Mouse (Mus musculus) heart, embryonic 10.5 days (tissue): Measurements from ENCODE around the gene Bcl9l. TPM values are rescaled to one million over a fixed set of nuclear protein-coding genes. Genes with fewer than 3 reads are reported as not detected.
A peak's percentile ranks its signal among the peaks of the same experiment; 100 is the strongest.

Source experiments
- DNase-seq: peaks from one replicate; pipeline ENCODE4 v3.0.0-alpha.2; 2017; ENCODE audit warnings: low spot score
- H3K27ac ChIP-seq: fragments of 300-500 bp; sonication (generic); 2 replicates; pipeline ENCODE4 v1.5.1; 2016; ENCODE audit warnings: mild to moderate bottlenecking
- H3K27me3 ChIP-seq: fragments of 300-500 bp; sonication (generic); 2 replicates; pipeline ENCODE4 v1.6.1; 2016; ENCODE audit warnings: mild to moderate bottlenecking; ENCODE audit not compliant: poor library complexity, insufficient read depth, severe bottlenecking
- H3K36me3 ChIP-seq: fragments of 300-500 bp; sonication (generic); 2 replicates; pipeline ENCODE4 v1.6.1; 2016; ENCODE audit warnings: mild to moderate bottlenecking, moderate library complexity
- H3K4me1 ChIP-seq: fragments of 300-500 bp; sonication (generic); 2 replicates; pipeline ENCODE4 v1.6.1; 2016; ENCODE audit warnings: mild to moderate bottlenecking
- H3K4me3 ChIP-seq: fragments of 300-500 bp; sonication (generic); 2 replicates; pipeline ENCODE4 v1.5.1; 2016; ENCODE audit warnings: mild to moderate bottlenecking, moderate library complexity
- H3K9me3 ChIP-seq: fragments of 300-500 bp; sonication (generic); 2 replicates; pipeline ENCODE4 v1.6.1; 2016; ENCODE audit warnings: mild to moderate bottlenecking, moderate library complexity
- WGBS: fragments of 180-500 bp; shearing (Covaris S2); methylation state at CpG from one replicate; pipeline ENCODE4 v1.1.7; 2016; 5-methylcytosine and 5-hydroxymethylcytosine counted together
- polyA plus RNA-seq: library from polyadenylated mRNA; unstranded; fragments of >200 nt; fragmentation: Nextera tagmentation; extraction: Ambion mirVana; gene quantifications from 2 replicates; pipeline ENCODE4 v1.2.1, GENCODE M21; 2016

Gene Bcl9l
- polyA plus RNA-seq, 1 experiment from 2014 or later: 9.6 TPM

DNA sequence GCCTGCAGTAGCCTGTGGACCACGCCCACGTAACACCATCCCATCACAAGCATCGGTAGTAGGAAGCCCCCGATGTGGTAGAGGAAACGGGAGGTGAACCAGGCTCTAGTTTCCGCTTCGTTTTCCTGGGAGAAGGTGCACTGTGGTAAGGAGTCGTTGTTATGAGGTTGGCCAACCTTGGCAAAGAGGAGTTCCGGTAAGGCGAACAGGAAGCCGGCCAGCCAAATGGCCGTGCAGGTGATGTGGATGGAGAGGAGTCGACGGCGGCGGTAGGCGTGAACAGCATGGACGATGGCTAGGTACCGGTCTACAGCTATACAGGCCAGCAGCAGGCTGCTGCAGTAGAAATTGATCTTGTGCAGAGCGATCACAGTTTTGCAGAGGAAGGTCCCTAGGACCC is 31.0 kb downstream of the Bcl9l start:
- Histone ChIP-seq H3K4me1 (peaks cover 37% of the 10 kb centered on the region), H3K4me3 (no peak overlapping the region), H3K9me3 (no peaks in the 10 kb centered on the region), H3K27me3 (peaks cover 6% of the 10 kb centered on the region; the same call in 1 of the 2 replicates), H3K27ac (no peak overlapping the region), H3K36me3 (peaks cover 7% of the 10 kb centered on the region)
- 69% methylated on average over 20 of the region's 20 CpGs for WGBS
- DNase-seq: no peak

DNA sequence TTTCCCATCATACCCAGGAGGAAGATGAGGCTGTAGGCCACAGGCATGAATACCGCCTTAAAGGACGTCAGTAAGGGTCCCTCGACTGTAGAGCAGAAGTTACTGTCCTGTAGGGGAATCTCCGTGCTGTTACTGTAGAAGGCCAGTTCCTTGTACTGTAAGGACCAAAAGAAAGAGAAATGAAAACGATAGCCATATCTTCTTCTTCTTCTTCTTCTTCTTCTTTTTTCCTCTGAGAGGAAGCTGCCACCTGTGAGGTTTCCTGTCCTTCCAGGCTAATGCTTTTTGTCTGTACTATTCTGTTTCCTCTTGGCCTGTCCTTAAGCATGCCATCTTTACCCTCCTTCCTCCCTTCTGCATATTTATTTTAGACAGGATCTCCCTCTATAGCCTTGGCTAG is 31.5 kb downstream of the Bcl9l start:
- H3K4me3 ChIP-seq: no peak overlapping the region
- peaks cover 2% of the 10 kb centered on the region for H3K36me3 ChIP-seq
- no peaks in the 10 kb centered on the region for H3K9me3 ChIP-seq
- H3K27me3 ChIP-seq: 0 out of 2 replicates have a peak, but pooled peaks cover under 1% of the 10 kb centered on the region
- no peak overlapping the region for H3K27ac ChIP-seq
- WGBS: 85% methylated on average over 5 of the region's 5 CpGs
- no peak for DNase-seq
- peaks cover 31% of the 10 kb centered on the region for H3K4me1 ChIP-seq

DNA sequence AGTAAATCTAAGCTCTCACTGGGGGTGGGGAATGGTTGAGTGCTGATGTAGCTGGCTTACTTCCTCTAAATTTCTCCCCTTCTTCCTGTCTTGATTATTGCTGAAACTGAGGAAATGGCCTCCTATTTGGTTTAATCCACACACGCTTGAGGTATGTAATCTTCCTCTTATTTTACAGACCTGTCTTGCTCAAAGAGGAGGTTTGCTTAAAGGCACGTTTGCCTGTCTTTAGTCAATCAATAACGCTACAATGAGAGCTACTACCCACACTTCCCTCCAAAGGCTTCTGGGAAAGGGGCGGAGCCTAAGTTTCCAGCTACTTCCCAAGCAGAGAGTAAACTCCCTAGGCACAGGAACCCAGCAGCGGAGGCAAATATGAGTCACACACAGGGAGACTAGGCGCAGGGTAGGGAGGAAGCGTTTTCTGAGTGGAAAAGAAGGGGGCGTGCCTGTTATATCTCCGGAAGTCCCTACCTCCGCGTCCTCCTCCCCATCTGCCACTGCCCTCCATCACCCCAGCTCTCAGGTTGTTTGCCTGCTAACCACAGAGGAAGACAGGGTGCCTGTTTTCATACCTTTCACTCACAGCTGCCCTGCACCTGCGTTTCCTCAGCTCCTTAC is 32.6 kb downstream of the Bcl9l start:
- WGBS: 44% methylated on average over 12 of the region's 12 CpGs
- Histone ChIP-seq H3K27me3 (no peaks in the 10 kb centered on the region), H3K27ac (peak overlapping the region; percentile 66; the same call in 1 of the 2 replicates), H3K9me3 (no peaks in the 10 kb centered on the region), H3K4me3 (0 out of 2 replicates have a peak overlapping the region, but pooled peaks have one; percentile 6), H3K36me3 (no peaks in the 10 kb centered on the region), H3K4me1 (peaks cover 23% of the 10 kb centered on the region)
- DNase-seq: no peak

DNA sequence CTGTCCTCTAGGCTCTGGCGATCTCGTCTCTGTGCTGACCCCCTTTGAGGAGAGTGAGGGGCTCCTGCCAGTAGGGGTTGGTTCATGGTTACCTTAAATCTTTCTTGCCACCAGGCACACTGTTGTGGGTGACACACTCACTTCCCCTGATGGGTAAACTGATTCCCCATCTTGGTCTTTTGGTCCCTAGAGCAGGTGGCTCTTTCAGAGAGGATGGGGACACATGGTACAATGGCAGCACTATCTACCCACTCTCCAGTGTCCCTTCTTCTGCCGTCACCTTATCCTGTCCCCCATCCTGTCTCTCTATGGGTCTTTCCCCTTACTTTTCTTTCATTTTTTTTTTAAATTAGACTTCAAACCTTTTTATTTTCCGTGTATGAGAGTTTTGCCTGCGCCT is 33.3 kb downstream of the Bcl9l start:
- Histone ChIP-seq H3K4me1 (peaks cover 17% of the 10 kb centered on the region), H3K36me3 (no peaks in the 10 kb centered on the region), H3K27ac (0 out of 2 replicates have a peak overlapping the region, but pooled peaks have one; percentile 66), H3K27me3 (no peaks in the 10 kb centered on the region), H3K4me3 (no peak overlapping the region), H3K9me3 (no peaks in the 10 kb centered on the region)
- no peak for DNase-seq
- WGBS: 80% methylated on average over 5 of the region's 5 CpGs

DNA sequence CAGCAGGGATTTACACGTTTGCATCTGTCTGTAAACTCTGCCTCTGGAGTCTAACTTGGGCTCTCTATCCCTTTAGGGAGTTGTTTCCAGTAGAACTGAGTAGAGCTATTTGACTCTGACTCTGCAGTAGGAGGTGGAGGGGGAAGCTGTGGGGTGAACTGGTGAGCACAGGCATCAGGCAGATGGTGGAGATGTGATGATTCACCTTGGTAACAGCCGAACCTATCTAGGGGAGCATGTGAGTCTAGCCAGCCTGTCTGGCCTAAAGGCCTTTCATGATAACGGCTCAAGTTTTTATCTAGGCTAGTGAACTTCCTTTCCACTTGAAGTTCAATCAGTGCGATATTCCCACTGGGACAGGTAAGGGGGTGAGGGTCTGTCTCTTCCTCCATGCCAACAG is 34.7 kb downstream of the Bcl9l start:
- no peaks in the 10 kb centered on the region for H3K9me3 ChIP-seq
- no peaks in the 10 kb centered on the region for H3K27me3 ChIP-seq
- 43% methylated on average over 4 of the region's 4 CpGs for WGBS
- no peak overlapping the region for H3K4me3 ChIP-seq
- H3K4me1 ChIP-seq: peaks cover 12% of the 10 kb centered on the region; the same call in 1 of the 2 replicates
- H3K27ac ChIP-seq: no peak overlapping the region
- DNase-seq: no peak
- H3K36me3 ChIP-seq: no peaks in the 10 kb centered on the region

DNA sequence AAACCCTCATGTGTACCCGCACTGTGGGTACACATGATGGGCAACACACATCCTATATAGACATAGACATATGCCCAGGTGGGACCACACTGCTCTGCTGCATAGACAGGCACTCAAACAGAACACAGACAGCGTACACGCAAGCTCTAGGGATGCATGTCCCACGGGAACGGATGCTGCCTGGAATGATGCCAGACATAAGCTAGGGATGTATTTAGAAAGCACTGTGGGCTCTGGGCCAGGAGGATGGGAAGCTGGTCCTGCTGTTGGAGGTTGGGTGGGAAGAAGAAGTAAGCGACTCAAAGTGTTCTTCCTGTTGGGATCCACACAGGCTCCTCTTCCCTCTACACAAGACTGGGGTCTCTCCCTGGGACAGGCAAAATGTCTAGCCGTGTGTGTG is 35.4 kb downstream of the Bcl9l start:
- peaks cover 12% of the 10 kb centered on the region; the same call in 1 of the 2 replicates for H3K4me1 ChIP-seq
- WGBS: 78% methylated on average over 7 of the region's 7 CpGs
- DNase-seq: no peak
- no peaks in the 10 kb centered on the region for H3K36me3 ChIP-seq
- no peak overlapping the region for H3K27ac ChIP-seq
- H3K27me3 ChIP-seq: no peaks in the 10 kb centered on the region
- H3K9me3 ChIP-seq: no peaks in the 10 kb centered on the region
- no peak overlapping the region for H3K4me3 ChIP-seq

DNA sequence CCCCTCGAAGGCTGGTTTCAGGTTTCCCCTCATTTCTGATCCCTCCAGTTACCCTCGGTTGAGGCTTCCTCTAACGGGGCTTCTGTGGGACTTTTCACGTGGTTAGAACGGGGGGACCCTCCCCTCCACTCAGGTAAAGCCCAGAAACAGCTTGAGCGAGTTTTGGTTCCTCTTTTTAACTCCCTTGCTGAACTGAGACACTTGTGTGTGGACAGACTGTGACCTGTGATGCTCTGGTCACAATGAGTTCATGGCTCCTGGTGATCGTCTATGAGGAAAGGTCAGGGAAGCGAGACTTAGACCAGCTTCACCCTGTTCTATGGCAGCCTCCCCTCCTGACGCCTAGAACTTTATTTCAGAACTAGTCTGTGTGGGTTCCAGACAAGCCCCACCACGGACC is 39.3 kb downstream of the Bcl9l start:
- DNase-seq: no peak
- H3K27me3 ChIP-seq: no peaks in the 10 kb centered on the region
- H3K27ac ChIP-seq: no peak overlapping the region
- 76% methylated on average over 10 of the region's 10 CpGs for WGBS
- no peaks in the 10 kb centered on the region for H3K4me1 ChIP-seq
- no peaks in the 10 kb centered on the region for H3K9me3 ChIP-seq
- no peaks in the 10 kb centered on the region for H3K36me3 ChIP-seq
- no peak overlapping the region for H3K4me3 ChIP-seq

DNA sequence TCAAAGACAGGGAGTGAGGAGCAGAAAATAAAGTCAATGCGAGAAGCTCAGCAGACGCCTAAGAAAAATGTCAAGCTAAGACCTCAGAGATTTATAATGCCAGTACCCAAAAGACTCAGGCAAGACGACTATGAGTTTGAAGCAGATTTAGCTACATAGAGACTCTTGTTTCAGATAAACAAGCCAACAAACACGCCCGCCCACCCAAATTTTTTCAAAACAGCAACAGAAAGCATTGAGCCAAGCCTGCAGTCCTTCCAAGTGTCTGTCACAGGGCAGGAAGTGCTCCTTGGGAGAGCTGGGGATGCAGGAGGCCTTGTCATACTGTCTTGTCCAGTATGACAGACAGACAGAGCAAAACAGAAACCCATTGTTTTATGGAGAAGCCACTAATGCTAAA is 41.1 kb downstream of the Bcl9l start:
- H3K27ac ChIP-seq: no peak overlapping the region
- H3K4me1 ChIP-seq: no peaks in the 10 kb centered on the region
- 76% methylated on average over 5 of the region's 5 CpGs for WGBS
- no peaks in the 10 kb centered on the region for H3K36me3 ChIP-seq
- H3K27me3 ChIP-seq: no peaks in the 10 kb centered on the region
- no peaks in the 10 kb centered on the region for H3K9me3 ChIP-seq
- H3K4me3 ChIP-seq: no peak overlapping the region
- no peak for DNase-seq

DNA sequence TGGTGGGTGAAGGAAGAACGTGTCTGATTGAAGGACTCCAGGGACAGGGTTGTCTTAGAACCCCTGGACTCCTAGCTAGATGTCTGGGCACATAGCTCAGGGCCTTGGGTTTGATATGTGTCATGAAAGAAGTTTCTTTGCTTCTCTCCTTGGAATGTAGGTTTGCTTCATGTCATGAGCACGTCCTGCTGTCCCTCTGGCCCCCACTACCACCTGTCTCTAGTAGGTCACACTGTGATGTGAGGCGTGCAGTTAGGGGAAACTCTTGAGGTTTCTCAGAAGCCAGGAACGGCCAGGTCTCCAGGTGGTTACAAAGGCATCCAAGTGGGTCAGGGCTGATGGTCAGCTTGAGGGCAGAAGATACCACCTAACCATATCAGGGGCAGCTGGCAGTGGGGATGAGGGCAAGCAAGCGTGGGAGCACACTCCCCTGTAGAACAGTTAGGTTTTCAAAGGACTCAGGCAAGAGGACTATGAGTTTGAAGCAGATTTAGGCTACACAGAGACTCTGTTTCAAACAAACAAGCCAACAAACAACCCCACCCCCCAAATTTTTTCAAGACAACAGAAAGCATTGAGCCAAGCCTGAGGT is 41.7 kb downstream of the Bcl9l start:
- Histone ChIP-seq H3K27me3 (no peaks in the 10 kb centered on the region), H3K36me3 (no peaks in the 10 kb centered on the region), H3K4me3 (no peak overlapping the region), H3K27ac (no peak overlapping the region), H3K4me1 (no peaks in the 10 kb centered on the region), H3K9me3 (no peaks in the 10 kb centered on the region)
- DNase-seq: no peak
- 71% methylated on average over 5 of the region's 5 CpGs for WGBS

DNA sequence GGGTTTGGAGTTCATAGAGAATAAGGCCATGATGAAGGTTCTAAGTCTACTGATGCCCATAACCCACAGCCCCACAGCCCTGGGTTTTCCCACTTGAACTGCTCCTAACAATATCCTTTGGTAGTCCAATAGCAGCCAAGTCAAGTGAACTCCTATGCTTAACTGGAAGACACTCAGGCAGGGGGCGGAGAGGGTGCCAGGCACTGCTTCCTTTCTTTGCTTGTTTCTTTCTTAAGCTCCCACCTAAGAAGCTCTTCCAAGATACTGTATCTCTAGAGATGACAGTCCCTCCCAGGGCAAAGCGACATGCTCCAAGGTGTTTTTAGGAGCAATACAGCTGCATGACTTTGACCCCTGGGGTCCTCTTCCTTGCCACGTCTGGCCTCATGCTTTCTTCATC is 42.4 kb downstream of the Bcl9l start:
- H3K9me3 ChIP-seq: no peaks in the 10 kb centered on the region
- H3K4me3 ChIP-seq: no peak overlapping the region
- no peak overlapping the region for H3K27ac ChIP-seq
- no peaks in the 10 kb centered on the region for H3K4me1 ChIP-seq
- no peaks in the 10 kb centered on the region for H3K36me3 ChIP-seq
- no peak for DNase-seq
- 75% methylated on average over 3 of the region's 3 CpGs for WGBS
- no peaks in the 10 kb centered on the region for H3K27me3 ChIP-seq

DNA sequence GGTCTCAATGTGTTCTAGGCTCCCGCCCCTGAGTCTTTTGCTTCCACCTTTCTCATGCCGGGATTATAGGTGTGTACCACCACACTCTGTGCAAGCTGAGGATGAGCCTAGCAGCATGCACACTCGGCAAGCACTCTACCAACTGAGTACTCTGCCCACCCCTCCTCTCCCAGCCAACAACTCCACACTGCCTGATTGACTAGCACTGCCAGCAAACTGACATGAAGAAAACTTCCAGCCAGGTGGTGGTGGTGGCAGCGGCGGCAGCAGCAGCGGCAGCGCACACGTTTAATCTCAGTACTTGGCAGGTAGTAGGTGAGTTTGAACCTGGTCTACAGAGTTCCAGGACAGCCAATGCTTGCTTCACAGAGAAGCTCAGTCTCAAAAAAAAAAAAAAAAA is 43.0 kb downstream of the Bcl9l start:
- WGBS: 81% methylated on average over 8 of the region's 8 CpGs
- Histone ChIP-seq H3K4me1 (no peaks in the 10 kb centered on the region), H3K27ac (no peak overlapping the region), H3K36me3 (no peaks in the 10 kb centered on the region), H3K27me3 (no peaks in the 10 kb centered on the region), H3K4me3 (no peak overlapping the region), H3K9me3 (no peaks in the 10 kb centered on the region)
- DNase-seq: no peak

DNA sequence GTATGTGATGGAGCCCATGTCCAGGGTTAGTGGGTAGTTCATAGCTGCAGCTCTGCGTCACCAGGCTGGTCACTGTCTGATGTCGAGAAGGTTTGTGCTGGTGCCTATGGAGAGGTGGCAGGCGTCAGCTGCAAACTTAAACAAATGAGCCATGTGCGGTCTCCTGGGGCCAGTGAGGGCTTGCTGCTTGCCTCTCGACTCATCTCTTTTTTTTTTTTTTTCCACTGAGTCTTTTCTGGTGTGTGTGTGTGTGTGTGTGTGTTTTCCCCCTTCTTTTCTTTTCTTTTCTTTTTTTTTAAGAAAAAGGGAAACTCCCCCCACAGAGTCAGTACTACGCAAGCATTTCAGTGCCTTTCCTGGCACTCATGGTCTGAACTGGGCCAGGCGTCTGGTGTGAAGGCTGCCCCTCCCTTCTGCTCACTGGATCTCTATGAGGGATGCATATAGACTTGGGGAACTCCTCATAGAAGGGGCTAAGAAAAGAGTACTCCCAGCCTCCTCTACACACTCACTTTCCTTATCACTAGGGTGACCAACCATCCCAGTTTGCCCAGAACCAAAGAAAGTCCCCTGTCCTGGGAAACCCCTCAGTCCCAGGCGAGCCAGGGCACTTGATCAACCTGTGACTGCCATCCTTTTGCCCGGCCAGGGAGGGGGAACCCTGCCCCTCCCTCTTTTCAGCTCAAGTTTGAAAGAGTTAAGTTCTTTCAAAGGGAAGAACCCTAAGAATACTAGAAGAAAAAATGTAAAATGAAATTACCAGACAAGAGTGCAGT is 43.9 kb downstream of the Bcl9l start:
- H3K9me3 ChIP-seq: 0 out of 2 replicates have a peak, but pooled peaks cover 2% of the 10 kb centered on the region
- no peaks in the 10 kb centered on the region for H3K27me3 ChIP-seq
- no peak overlapping the region for H3K4me3 ChIP-seq
- no peak overlapping the region for H3K27ac ChIP-seq
- DNase-seq: no peak
- 52% methylated on average over 9 of the region's 9 CpGs for whole genome bisulfite sequencing
- no peaks in the 10 kb centered on the region for H3K36me3 ChIP-seq
- no peaks in the 10 kb centered on the region for H3K4me1 ChIP-seq

DNA sequence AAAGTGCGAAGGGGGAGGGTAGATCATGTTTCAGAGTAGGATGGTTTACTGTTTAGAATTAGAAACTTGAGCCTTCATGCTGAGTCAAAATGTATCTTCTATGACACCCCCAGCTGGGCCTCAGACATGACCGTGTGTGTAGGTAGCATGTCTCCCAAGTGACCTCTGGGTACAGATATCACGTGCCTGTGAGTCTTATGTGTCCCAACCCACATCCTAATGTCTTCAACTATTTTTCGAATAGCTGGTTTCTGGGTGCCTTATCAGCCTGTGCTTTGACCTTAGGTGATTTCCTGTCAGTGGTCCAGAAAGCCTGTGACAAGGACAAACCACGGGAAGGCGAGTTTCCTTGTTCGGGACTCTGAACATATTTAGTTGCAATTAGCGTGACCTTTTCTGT is 45.7 kb downstream of the Bcl9l start:
- WGBS: 61% methylated on average over 8 of the region's 8 CpGs

More for the DNA sequence above, 45.7 kb downstream of the Bcl9l start:
- H3K4me1 ChIP-seq: no peaks in the 10 kb centered on the region
- H3K27ac ChIP-seq: no peak overlapping the region
- H3K36me3 ChIP-seq: no peaks in the 10 kb centered on the region
- H3K4me3 ChIP-seq: no peak overlapping the region
- 0 out of 2 replicates have a peak, but pooled peaks cover 3% of the 10 kb centered on the region for H3K9me3 ChIP-seq
- H3K27me3 ChIP-seq: no peaks in the 10 kb centered on the region
- no peak for DNase-seq
